Mouse (Mus musculus): Measurements from ENCODE around the gene Hand2.

Hand2 gene

DNA sequence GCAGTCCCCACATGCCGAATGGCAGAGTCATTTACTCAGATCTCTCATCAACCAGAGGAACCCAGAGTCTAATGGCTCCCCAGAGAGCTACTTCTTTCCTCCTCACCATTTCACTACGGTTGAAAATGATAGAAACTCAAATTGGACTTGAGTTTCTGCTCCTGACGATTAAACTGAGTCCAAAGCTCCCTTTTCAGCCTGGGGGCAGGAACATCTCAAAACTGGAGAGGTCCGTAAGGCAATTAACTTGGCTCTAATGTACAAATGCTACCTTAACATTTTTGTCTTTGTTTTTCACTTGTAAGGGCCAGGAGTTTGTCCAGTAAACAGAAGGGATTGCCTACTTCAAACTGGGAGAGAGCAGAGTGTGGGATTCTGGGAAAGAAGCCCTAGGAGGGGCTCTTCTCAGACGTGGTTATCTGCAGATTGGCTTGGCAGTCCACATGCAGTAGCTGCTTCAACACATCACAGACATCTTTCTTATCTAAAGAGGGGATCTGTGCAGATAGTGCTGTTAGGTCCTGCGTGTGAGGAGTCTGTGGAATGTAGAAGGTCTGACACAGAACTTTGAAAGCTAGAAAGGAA, 23.0 kb downstream of the Hand2 start:
- no peak for DNase-seq

DNA sequence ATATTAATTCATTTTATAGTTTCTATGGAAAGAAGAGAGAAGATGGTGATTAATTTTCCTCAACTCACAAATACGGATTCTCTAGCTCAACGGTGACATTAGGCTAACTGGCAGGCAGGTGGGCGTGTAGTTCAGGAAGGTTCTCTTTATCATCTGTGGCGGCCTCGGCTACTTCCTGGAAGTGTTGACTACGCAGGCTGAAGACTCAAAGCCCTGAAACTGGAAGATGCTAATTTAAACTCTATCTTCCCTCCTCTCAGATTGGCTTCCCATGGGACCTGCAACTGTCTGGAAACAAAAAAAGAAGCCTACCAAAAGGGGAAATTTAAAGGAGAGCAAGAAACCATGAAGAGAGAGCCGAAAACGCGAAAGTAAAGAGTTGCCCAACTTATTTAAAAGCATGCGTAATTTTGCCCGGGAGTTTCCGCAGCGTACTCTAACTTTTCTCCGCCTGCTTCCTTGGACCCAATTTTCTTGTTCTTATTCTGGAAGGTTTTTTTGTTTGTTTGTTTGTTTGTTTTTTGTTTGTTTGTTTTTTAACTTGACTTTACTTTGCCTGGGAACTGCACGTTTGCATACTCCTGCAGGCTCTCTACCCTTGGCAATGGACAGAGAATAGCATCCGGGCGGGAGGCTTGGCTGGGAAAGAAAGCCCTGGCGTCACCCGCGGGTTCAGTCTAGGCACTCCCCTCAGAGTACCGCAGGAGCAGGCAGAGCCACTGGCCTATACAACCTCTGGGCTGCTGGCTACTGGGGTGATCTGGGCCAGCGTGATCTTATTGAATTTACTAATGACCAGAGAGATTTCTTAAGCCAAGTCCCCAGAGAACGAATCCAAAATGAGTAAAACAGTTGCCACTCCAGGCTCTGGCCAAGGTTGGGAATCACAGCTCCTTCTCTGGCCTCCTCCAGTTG, 24.4 kb downstream of the Hand2 start:
- no peak for DNase-seq

DNA sequence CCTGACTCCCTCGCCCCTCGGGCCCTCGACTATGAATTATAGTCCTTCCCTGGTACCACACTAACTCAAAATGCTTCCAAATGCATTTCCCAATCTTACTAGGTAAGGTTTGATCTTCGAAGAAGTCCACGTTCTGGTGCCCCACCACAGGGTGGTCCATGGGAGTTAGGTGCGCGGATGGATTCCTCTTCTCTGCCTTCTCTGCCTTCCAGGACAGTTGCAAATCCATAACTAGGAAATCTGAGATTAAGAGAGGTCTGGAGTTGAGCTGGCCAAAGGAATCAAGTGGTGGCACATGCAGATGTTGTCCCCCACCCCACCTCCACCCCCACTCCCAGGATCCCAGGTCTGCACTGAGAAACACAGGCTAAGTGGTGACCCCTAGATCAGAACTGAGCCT, 25.6 kb downstream of the Hand2 start:
- DNase-seq = no peak

DNA sequence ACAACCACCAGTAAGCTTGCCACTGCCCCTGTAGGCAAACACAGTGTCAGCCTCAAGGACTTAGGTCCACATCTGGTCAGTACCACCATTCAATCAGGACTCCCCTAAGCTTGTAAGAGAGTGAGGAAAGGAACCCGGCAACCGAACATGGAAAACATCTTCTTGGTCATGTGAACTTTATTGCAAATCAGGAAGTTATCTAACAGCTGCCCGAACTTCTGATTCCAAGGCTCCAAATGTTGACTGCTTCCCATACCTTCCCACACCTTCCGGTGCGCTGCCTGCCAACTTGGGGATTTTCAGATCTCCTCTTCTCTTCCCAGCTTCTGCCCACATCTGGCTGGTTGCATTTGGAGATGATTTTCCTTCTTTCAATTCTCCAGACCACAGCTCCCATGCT, 26.4 kb downstream of the Hand2 start:
- DNase-seq = no peak

DNA sequence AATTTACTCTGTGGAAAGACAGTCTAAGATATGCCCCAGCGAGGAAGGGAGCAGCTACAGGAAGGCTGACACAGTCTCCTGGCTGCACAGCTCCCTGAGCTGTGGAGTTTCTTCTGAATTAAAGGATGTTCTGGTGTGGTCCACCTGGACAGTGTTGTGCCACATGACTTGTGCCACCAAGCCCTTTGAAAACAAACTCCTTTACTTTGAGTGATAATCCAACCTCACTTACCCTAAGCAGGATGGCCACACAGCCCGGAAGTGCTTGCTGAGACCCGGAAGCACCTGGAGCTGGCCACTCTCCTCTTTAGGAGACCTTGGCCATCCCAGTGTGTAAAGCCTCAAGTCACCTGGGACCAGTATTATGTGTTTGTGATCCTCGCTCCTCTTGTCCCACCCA, 27.5 kb downstream of the Hand2 start:
- no peak for DNase-seq

DNA sequence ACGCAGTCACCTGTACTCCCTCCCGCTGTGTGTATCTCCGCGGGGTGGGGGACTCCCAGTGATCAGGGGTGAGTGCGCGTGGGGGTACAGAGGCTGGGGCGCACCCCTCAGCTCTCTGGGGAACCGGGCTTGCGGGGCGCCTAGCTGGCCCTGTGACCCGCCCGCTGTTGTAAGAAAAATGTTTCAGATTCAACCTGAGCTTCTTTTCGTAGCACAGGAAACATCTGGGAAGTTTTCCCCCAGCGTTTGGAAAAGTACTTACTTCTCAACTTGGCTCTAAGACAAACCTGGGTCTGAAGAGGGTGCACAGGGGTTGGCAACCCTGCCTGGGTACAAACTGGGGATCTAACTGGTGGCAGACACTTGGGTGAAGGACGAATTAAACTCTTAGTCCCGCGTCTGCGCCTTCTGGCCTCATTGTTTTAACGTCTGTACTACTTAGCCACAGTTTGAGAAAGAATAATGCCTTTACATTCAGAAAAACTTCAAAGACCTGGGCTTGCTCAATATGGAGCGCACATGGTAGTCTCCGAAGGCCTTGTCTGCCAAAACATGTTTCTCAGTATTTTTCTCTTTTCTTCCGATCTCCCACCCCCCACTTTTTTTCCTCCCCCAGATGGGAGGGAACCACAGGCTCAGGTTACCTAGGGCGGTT, 28.2 kb downstream of the Hand2 start:
- no peak for DNase-seq

DNA sequence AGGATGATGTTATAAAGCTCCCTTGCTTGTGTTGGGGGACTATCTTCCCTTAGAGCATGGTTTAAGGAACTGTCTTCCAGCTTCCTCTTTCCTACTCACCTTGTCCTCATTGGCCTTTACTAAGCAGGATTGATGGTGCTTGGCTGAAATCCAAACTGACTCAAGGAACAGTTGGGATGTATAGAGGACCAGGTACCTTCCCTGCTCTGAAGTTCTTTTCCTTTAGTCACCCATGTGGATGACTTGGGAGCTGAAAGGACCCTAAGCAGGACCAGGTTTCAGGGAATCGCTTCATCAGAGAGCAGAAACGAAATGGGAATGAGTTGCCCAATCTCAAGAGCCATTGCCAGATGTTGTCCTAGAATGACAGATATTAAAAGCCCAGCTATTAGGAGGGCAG, 31.1 kb downstream of the Hand2 start:
- DNase-seq = no peak

DNA sequence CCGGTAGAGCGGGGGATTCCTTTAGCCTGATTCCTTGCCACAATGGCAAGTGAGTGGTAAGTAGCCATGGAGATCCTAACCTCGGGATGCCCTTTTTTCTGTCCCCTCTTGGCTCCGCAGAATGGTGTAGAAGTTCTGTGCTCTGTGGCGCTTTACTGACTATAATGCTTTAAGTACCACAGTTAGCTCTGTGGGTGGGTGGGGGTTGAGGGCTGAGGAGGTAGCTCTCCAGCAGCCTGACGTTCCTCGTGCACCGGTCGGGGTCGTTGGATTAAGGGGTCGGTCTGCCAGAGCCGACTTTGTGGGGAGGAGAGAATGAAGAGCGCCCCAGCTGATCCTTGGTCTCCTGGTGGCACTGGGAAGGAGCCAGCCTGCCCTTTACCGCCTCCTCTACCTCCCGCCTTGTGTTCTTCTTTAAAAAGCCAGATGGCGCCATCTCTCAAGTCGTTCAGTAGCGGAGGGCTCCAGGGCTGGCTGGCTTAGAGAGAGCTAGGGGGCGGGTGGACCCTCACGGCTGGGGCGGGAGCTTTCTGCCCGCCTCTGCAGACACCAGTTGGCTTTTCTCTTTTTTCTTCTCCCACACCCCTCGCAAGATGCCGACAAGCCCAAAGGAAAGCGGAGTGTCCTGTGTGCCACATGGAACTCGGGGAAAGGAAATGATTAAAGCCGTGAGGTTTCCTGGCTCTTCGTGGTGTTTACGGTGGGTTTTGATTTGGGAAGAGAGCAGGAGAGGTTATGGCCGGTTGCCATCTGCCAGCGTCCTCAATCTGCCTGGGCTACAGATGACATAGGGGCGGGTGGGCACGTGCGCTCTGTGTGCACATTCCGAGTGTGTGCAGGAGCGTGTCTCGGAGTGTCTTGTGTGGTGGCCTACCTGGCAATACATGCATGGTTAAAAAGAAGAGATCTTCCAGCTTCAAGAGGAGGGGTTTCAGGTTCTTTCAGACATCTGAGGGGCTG, 32.8 kb downstream of the Hand2 start:
- DNase-seq = no peak

DNA sequence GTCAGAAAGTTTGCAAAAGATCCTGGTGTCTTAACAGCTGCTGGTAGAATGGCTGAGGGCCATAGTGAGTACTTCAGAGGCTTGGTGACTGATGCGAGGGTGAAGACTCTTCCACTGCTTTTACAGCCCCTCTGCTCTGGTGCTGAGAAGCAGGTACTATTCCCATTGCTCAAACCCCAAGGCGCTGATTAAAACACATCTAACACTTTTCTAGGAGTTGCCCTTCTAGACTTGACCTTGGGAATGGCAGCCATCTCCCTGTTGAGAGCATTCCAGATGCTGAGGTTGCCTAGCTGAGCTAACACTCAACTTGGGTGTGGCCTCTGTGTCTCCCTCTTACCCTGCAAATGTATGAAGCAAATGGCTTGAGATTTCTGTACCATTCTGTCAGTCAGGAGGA, 34.1 kb downstream of the Hand2 start:
- DNase-seq = no peak

DNA sequence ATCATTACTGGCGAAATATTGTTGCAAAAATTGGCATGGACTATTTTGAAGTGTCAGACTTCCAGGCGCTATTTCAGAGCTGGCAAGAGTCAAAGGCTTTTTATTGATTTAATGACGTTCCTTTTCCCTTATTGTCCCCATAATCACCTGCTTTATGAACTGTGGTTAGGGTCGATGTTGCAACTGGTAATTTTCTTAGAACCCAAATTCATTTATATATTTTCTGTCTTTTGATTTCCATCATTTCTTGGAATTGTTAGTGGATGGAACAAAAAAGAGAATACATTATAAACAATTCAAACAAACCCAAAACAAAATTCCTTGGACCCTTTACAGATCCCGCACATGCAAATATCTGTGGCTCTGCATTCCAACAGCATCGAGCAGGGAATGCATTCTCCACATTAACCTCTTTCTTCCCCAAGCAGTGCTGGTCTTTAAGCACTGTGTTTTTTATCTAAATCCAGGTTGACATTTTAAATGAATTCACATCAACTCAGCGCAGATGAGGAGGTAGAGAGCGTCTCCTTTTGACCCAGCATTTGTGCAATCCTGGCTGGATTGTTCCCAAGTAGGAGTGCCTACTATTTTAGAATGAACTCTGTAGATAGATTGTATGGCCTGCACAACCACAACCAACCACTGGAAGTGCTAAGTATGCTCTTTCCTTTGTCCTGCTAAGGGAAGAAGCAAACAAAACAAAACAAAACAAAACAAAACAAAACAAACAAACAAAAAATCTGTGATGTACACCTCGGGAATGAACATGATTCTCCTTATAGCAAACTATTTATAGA, 35.9 kb downstream of the Hand2 start:
- DNase-seq = no peak

DNA sequence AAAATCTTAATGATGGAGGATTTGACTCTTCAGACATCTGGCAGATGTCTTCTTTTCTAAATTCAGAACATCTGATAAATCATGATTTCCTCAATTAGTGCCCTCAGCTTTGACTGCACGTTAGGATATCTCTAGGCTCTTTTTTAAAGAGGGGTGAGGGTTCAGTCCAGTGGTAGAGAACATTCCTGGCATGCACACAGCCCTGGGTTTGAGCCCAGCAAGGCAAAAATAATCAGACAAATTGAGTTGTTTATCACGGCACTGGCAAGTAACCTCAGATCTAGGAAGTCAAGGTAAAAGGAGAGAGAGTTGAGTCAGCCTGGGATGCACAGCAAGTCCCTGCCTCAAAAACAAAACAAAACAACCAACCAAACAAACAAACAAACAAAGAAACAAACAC, 39.7 kb downstream of the Hand2 start:
- no peak for DNase-seq

DNA sequence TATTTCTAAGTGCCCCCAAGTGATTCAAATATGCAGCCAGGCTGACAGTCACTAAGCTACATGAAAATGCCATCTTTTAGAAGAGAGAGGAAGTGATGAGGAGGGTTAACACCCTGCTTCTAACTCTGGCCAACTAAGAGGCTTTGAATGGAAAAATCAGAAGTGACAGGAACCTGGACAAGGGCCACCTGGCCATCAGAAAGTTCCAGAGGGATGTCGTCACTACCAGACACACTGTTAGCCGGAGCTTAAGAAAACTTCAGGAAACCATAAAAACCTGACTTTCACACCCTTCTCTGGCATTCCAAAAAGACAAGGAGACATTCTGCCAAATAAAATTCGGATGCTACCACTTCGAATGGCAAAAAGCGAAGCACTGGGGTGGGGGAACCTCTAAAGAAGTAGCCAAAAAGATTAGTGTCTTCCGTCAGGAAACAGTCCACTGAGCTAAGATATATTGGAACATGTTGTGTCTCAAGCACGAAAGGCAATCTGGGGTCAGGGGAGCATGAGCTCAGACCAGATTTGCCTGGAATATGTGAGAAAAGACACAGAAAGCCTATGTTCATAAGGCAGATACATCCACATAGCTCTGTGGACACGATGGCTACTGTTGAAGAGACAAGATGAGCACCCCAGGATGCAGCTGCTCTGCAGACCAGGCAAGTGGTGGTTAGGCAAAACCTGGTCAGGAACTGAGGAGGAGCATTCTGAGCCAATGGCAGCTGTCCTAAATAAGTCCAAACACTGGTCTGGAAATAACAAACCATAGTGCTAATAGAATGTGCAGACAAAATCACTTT, 40.4 kb downstream of the Hand2 start:
- DNase-seq = no peak

DNA sequence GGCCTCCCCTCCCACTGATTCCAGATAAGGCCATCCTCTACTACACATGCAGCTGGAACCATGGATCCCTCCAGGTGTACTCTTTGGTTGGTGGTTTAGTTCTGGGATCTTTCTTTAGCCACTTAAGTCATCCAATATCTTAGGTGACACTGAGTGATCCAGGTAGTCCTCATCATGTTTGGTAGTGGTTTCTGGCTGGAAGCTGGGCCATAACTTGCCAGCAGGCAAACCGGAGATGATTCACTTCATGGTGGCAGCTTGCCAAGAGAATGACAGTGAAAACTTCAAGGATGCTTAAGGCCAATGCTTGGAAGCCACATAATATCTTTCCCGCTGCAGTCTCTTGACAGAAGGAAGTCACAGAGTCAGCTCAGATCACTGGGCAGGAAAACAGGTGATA, 42.1 kb downstream of the Hand2 start:
- DNase-seq = no peak

DNA sequence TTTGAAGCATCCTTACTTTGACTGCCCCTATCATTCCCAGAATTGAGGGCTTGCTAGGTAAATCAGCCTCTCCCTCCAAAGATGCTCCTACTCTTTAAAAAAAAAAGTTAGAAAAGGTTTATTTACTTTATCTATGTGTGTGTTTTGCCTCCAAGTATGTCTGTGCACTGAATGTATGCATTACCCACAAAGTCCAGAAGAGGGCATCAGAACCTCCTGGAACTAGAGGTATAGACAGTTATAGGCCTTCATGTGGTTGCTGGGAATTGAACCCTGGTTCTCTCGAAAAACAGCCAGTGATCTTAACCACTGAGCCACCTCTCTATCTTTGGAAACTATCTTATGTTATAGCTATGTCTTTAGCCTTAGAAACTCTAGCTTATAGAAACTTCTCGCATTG, 53.3 kb downstream of the Hand2 start:
- no peak for DNase-seq

Data from thymus, postnatal 36 days (tissue).